Mouse (Mus musculus) CH12.LX (cell line): ENCODE data around the gene Ube2c. TPM values are rescaled to one million over a fixed set of nuclear protein-coding genes. Genes with fewer than 3 reads are reported as not detected.

Source experiments
- DNase-seq: peaks from one replicate; pipeline ENCODE4 v3.0.0-alpha.2; 2013; ENCODE audit errors: extremely low read depth
- H3K27ac ChIP-seq: 2 replicates; pipeline ENCODE4 v1.5.1; 2012; ENCODE audit warnings: low read depth, mild to moderate bottlenecking, control low read depth, moderate library complexity; ENCODE audit not compliant: insufficient read depth
- H3K27me3 ChIP-seq: replicated peaks from 2 replicates; pipeline ENCODE3; 2012; ENCODE audit warnings: inconsistent platforms
- H3K36me3 ChIP-seq, 2 experiments: replicated peaks in 1 of 2; 2 replicates each; pipeline versions ENCODE3 to v1.6.1; 2012; ENCODE audit warnings: inconsistent platforms in 1 of 2, low read length in 1 of 2, mild to moderate bottlenecking in 1 of 2, mixed read lengths in 1 of 2, moderate library complexity in 1 of 2; ENCODE audit not compliant: control insufficient read depth in 1 of 2, insufficient read depth in 1 of 2
- H3K4me1 ChIP-seq, 2 experiments: 2 replicates each; pipeline ENCODE4 v1.6.1; 2012; ENCODE audit warnings: inconsistent platforms in 1 of 2, moderate library complexity in 1 of 2; ENCODE audit not compliant: insufficient read depth in 2 of 2, control insufficient read depth in 1 of 2
- H3K4me2 ChIP-seq: 2 replicates; pipeline ENCODE4 v1.6.1; 2012; ENCODE audit warnings: low read depth, mild to moderate bottlenecking, control low read depth; ENCODE audit not compliant: poor library complexity, insufficient read depth, severe bottlenecking
- H3K4me3 ChIP-seq, 3 experiments: fragments of 150-350 bp in 1 of 3; sonication (generic) in 1 of 3; replicated peaks in 1 of 3; 2 replicates each; pipeline versions ENCODE3 to v1.5.1; 2011 to 2012; ENCODE audit warnings: low read depth in 2 of 3, low read length in 2 of 3, mild to moderate bottlenecking in 2 of 3, moderate library complexity in 2 of 3, control low read depth in 1 of 3, improper control_type of control experiment in 1 of 3, inconsistent platforms in 1 of 3, mixed read lengths in 1 of 3; ENCODE audit not compliant: poor library complexity in 1 of 3
- H3K79me2 ChIP-seq: replicated peaks from 2 replicates; pipeline ENCODE4 v1.6.1; 2012; ENCODE audit warnings: mild to moderate bottlenecking, moderate library complexity; ENCODE audit not compliant: control insufficient read depth, poor library complexity, insufficient read depth, severe bottlenecking; ENCODE audit errors: extremely low read depth
- H3K9ac ChIP-seq: 2 replicates; pipeline ENCODE4 v1.6.1; 2012; ENCODE audit warnings: low read depth, mild to moderate bottlenecking, control low read depth, moderate library complexity; ENCODE audit not compliant: insufficient read depth
- H3K9me3 ChIP-seq: replicated peaks from 2 replicates; pipeline ENCODE3; 2012; ENCODE audit warnings: low read length, inconsistent platforms, mixed read lengths
- CHD2 ChIP-seq: IDR thresholded peaks from 2 replicates; pipeline ENCODE4 v1.6.1; 2011; ENCODE audit warnings: low read length, improper control_type of control experiment
- E2F4 ChIP-seq: IDR thresholded peaks from 2 replicates; pipeline ENCODE4 v1.6.1; 2011; ENCODE audit warnings: low read depth, low read length, improper control_type of control experiment; ENCODE audit not compliant: insufficient replicate concordance
- ELF1 ChIP-seq: IDR thresholded peaks from 2 replicates; pipeline ENCODE4 v1.6.1; 2014; ENCODE audit warnings: low read depth, mild to moderate bottlenecking, inconsistent platforms, low read length, improper control_type of control experiment
- JUND ChIP-seq: conservative IDR thresholded peaks from 2 replicates; pipeline ENCODE4 v1.6.1; 2011; ENCODE audit warnings: low read depth, low read length, improper control_type of control experiment
- KAT2A ChIP-seq: IDR thresholded peaks from 2 replicates; pipeline ENCODE4 v1.6.1; 2012; ENCODE audit warnings: low read length, improper control_type of control experiment, inconsistent platforms; ENCODE audit not compliant: insufficient replicate concordance
- MAFK ChIP-seq: IDR thresholded peaks from 2 replicates; pipeline ENCODE4 v1.6.1; 2011; ENCODE audit warnings: low read length, improper control_type of control experiment; ENCODE audit not compliant: insufficient replicate concordance
- MXI1 ChIP-seq: IDR thresholded peaks from 2 replicates; pipeline ENCODE4 v1.6.1; 2011; ENCODE audit warnings: mild to moderate bottlenecking, low read depth, low read length, improper control_type of control experiment
- NELFE ChIP-seq: IDR thresholded peaks from 2 replicates; pipeline ENCODE4 v1.6.1; 2011; ENCODE audit warnings: low read depth, low read length, improper control_type of control experiment
- POLR2A ChIP-seq: IDR thresholded peaks from 2 replicates; pipeline ENCODE4 v1.6.1; 2011; ENCODE audit warnings: low read depth, mild to moderate bottlenecking, improper control_type of control experiment, low read length
- POLR2AphosphoS2 ChIP-seq: IDR thresholded peaks from 2 replicates; pipeline ENCODE4 v1.6.1; 2011; ENCODE audit warnings: low read depth, low read length, improper control_type of control experiment
- SMC3 ChIP-seq: IDR thresholded peaks from 2 replicates; pipeline ENCODE4 v1.6.1; 2011; ENCODE audit warnings: low read depth, low read length, improper control_type of control experiment
- TCF12 ChIP-seq: IDR thresholded peaks from 2 replicates; pipeline ENCODE4 v1.6.1; 2014; ENCODE audit warnings: low read depth, mild to moderate bottlenecking, inconsistent platforms, low read length, improper control_type of control experiment
- ZMIZ1 ChIP-seq: IDR thresholded peaks from 2 replicates; pipeline ENCODE4 v1.6.1; 2012; ENCODE audit warnings: low read depth, mild to moderate bottlenecking, inconsistent platforms, low read length, improper control_type of control experiment
- dilution Hi-C: fragments of 300-500 bp; cut with MboI; formaldehyde crosslinking; loops from 2 replicates; pipeline ENCODE4 v1.14.3; 2020; ENCODE audit warnings: low sequenced_read_pairs; ENCODE audit not compliant: extremely low pct_unique_long_range_greater_than_20kb, extremely low pct_ligation_motif_present
- in situ Hi-C: fragments of 300-500 bp; cut with MboI; formaldehyde crosslinking; loops from 3 replicates; pipeline ENCODE4 v1.14.3; 2019; ENCODE audit warnings: low sequenced_read_pairs, low pct_ligation_motif_present, low pct_unique_long_range_greater_than_20kb, mixed read lengths
- polyA plus RNA-seq: library from polyadenylated mRNA; unstranded; fragments of >175 nt; gene quantifications from 2 replicates; pipeline ENCODE4 v1.2.1, GENCODE M21; 2012; ENCODE audit warnings: low read depth; ENCODE audit not compliant: insufficient read length
- total RNA-seq, 2 experiments: library from RNA; depleted of rRNA; stranded (reverse); fragments of 300-350 nt in 1 of 2; fragments of >200 nt in 1 of 2; gene quantifications; 2 replicates each; pipeline ENCODE4 v1.2.3; 2012 to 2014

Gene Ube2c
- total and polyA plus RNA-seq, 3 experiments, result 103 to 226 (median 126) TPM

GRCm38 (mm10) chr2:164773229-164773988, 3.7 kb downstream of the Ube2c start:
- H3K9ac ChIP-seq, result no peak overlapping the region
- no peak overlapping the region for H3K4me3 ChIP-seq
- no peak overlapping the region for H3K27ac ChIP-seq
- TF ChIP-seq POLR2AphosphoS2 (peak; percentile 51; the same call in 1 of the 2 replicates), ELF1 (no peak), TCF12 (no peak), POLR2A (peak; percentile 24), ZMIZ1 (peak; percentile 39; the same call in 1 of the 2 replicates)
- peaks cover 20% of the 10 kb centered on the region for H3K27me3 ChIP-seq
- in situ Hi-C loops (no loop called here), dilution Hi-C loops (no loop called here)
- H3K9me3 ChIP-seq, result no peaks in the 10 kb centered on the region
- H3K36me3 ChIP-seq, result peaks cover 17 to 33% of the 10 kb centered on the region in 2 experiments
- no peak overlapping the region for H3K4me2 ChIP-seq
- peaks cover 7 to 19% of the 10 kb centered on the region in 2 experiments for H3K4me1 ChIP-seq
- no peak for DNase-seq
- peaks cover 10% of the 10 kb centered on the region; the same call in 1 of the 2 replicates for H3K79me2 ChIP-seq

DNA sequence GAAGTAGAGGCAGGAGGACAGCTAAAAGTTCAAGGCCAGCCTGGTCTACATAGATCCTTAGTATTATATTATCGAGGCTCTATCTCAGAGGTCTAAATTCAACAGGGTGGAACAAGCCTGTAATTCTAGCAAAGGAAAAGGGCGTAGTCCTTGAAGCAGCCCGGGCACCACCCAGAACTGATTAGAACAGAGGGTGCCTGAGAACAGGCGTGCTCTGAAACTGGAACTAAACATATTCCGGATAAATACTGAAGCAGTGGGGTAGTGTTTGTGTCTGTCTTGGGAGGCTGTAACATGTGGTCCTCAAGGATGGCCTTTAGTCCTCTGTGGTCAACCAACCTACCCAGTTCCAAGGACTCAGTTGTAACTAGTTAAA, 4.3 kb downstream of the Ube2c start:
- in situ Hi-C loops (no loop called here), dilution Hi-C loops (no loop called here)
- no peak overlapping the region for H3K9ac ChIP-seq
- TF ChIP-seq NELFE, result no peak
- TF ChIP-seq KAT2A, result no peak
- TF ChIP-seq, all 38 proteins: peak for 0
- H3K27me3 ChIP-seq, result peaks cover 26% of the 10 kb centered on the region
- no peaks in the 10 kb centered on the region for H3K9me3 ChIP-seq
- H3K4me3 ChIP-seq, result no peak overlapping the region
- H3K4me1 ChIP-seq, result peaks cover 7 to 19% of the 10 kb centered on the region in 2 experiments
- no peak for DNase-seq
- no peak overlapping the region for H3K4me2 ChIP-seq
- peaks cover 10% of the 10 kb centered on the region; the same call in 1 of the 2 replicates for H3K79me2 ChIP-seq
- no peak overlapping the region for H3K27ac ChIP-seq
- H3K36me3 ChIP-seq, result peaks cover 17 to 33% of the 10 kb centered on the region in 2 experiments

DNA sequence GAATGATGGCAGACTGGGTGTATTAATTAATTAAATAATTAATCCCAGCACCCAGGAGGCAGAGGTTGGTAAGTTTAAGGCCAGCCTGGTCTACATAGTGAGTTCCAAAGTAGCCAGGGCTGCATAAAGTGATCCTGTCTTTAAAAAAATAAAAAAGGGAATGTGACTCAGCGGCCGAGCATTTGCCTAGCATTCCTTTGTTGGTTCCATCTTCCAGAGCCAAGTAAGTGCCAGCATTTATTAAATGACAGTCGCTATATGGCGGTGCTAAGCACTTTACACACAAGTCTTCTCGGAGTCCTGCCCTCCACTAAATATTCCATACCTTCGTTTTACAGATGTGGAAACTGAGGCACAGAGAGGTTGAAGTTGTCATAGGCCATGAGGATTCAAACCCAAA, 6.4 kb downstream of the Ube2c start:
- H3K9ac ChIP-seq, result no peak overlapping the region

More for the DNA sequence above, 6.4 kb downstream of the Ube2c start:
- dilution Hi-C loops (no loop called here), in situ Hi-C loops (no loop called here)
- no peak overlapping the region for H3K4me3 ChIP-seq
- peaks cover 5 to 12% of the 10 kb centered on the region in 2 experiments for H3K4me1 ChIP-seq
- H3K4me2 ChIP-seq, result no peak overlapping the region
- DNase-seq, result no peak
- H3K9me3 ChIP-seq, result no peaks in the 10 kb centered on the region
- H3K27ac ChIP-seq, result no peak overlapping the region
- peaks cover 15 to 27% of the 10 kb centered on the region in 2 experiments for H3K36me3 ChIP-seq
- H3K27me3 ChIP-seq, result peaks cover 43% of the 10 kb centered on the region
- no peaks in the 10 kb centered on the region for H3K79me2 ChIP-seq
- TF ChIP-seq E2F4 (no peak), CHD2 (no peak), MAFK (no peak), JUND (no peak), SMC3 (no peak), MXI1 (no peak), ZMIZ1 (no peak)
- TF ChIP-seq, all 38 proteins: peak for 0
